Mouse (Mus musculus) frontal cortex, adult 2 months (tissue): ENCODE measurements around the gene Fundc2. TPM values are rescaled to one million over a fixed set of nuclear protein-coding genes. Genes with fewer than 3 reads are reported as not detected.

Experiments used
- DNase-seq, 2 experiments: peaks; one replicate each; pipeline ENCODE4 v3.0.0; 2022; ENCODE audit warnings: low spot score in 1 of 2; ENCODE audit errors: extremely low spot score in 1 of 2
- polyA plus RNA-seq: library from polyadenylated mRNA; depleted of rRNA; stranded (reverse); fragments of >200 nt; gene quantifications from 2 replicates; pipeline ENCODE4 v1.2.3, GENCODE M21; 2012; rRNA removed

Gene Fundc2
- 27.1 and 31.0 TPM in 2 replicates for polyA plus RNA-seq

DNA sequence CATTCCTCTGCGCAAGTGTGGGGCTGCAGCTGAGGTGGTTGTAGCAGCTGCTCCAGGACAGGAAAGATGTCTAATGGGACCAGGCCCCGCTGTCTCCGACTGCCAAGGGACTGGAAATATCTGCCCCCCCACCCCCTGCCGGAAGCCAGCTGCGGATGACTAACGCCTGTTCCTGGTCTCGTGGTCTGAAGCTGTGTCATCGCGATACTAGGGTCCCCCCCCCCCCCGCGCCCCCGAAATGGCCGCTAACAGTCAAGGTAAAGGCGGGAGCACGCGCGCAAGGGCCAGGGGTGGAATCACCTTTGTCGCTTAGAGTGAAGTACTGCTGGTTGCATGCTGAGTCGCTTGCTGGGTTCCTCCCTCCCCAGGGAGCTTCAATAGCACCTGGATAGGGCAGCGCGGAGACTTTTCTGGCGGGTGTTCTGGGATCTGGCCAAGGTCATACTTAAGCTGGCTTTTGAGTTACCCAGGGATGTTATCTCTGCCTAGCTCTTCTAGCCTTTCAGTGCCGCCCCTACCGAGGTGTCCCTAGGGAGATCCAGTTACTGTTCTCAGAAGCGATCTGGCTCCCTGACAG, at the start of gene Fundc2, which contains the start of gene F8:
Fundc2 (plus strand) TSS at position 205 of the 577 bp plus-strand sequence.
F8 (minus strand) TSS at position 421 of the 577 bp plus-strand sequence.
- DNase-seq = peak; percentile 49 to 51

- no peak for DNase-seq
Measured at GRCm38 (mm10) chrX:75370197-75370596, 12.0 kb upstream of the Fundc2 start.

- DNase-seq = no peak
Measured at GRCm38 (mm10) chrX:75372666-75373425, 9.4 kb upstream of the Fundc2 start.

- no peak for DNase-seq
Measured at GRCm38 (mm10) chrX:75376815-75377214, 5.4 kb upstream of the Fundc2 start.

- DNase-seq = no peak
Measured at GRCm38 (mm10) chrX:75381176-75381575, 1.0 kb upstream of the Fundc2 start.

- DNase-seq = no peak
Measured at GRCm38 (mm10) chrX:75381699-75382098, 500 bp upstream of the Fundc2 start.

GRCm38 (mm10) chrX:75399471-75399870, 17.3 kb downstream of the Fundc2 start:
- no peak for DNase-seq

GRCm38 (mm10) chrX:75402668-75403067, 20.5 kb downstream of the Fundc2 start:
- no peak for DNase-seq

GRCm38 (mm10) chrX:75403350-75403749, 21.2 kb downstream of the Fundc2 start:
- no peak for DNase-seq

- DNase-seq = no peak
Measured at GRCm38 (mm10) chrX:75409711-75410110, 27.5 kb downstream of the Fundc2 start.

GRCm38 (mm10) chrX:75415936-75416785, 34.0 kb downstream of the Fundc2 start, which contains the start of the genes Cmc4, Mtcp1 and Brcc3:
Gene Cmc4 (minus strand): TSS chrX:75416584.
Gene Mtcp1 (minus strand): TSS chrX:75416588.
Gene Brcc3 (plus strand): TSS chrX:75416628.
- DNase-seq = peak; percentile 64 to 87

Other genes with a start within 250 kb of the Fundc2 start
- not detected in 2 replicates for gene Smim9, start 218.6 kb upstream of the Fundc2 start, polyA plus RNA-seq
- 0.53 and 0.72 TPM in 2 replicates for gene F8, start 216 bp downstream of the Fundc2 start, polyA plus RNA-seq
- 17.9 and 22.0 TPM in 2 replicates for gene Cmc4, start 34.2 kb downstream of the Fundc2 start, polyA plus RNA-seq
- gene Mtcp1, start 34.2 kb downstream of the Fundc2 start, polyA plus RNA-seq = 7.6 and 7.7 TPM in 2 replicates
- 18.0 and 26.3 TPM in 2 replicates for gene Brcc3, start 34.2 kb downstream of the Fundc2 start, polyA plus RNA-seq
- 68.0 and 75.7 TPM in 2 replicates for gene Vbp1, start 131.9 kb downstream of the Fundc2 start, polyA plus RNA-seq
- 18.5 and 22.0 TPM in 2 replicates for gene Rab39b, start 195.8 kb downstream of the Fundc2 start, polyA plus RNA-seq